Mouse (Mus musculus): Measurements from ENCODE around the gene Fkbp1a.

Gene Fkbp1a

DNA sequence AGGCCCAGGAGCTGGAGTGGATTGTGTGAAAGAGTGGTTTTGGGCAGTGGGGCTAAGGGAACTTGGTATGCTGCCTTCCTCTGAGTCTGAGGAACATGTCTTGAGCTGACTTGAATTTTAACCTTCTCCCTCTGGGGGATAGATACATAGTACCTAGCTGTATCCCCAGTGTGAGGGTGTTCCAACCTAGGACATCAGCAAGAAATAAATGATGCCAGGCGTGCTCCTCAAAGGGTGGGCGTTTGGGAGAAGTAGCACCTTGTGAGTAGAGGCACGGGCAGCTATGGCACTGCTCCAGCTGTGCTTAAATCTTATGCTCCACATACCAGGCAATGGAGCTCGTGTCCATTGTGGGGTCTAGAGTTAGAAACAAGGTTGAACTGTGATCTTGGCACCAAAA, 4.3 kb downstream of the Fkbp1a start:
- DNase-seq (ENCODE audit: low spot score in 2 of 2), result no peak

DNA sequence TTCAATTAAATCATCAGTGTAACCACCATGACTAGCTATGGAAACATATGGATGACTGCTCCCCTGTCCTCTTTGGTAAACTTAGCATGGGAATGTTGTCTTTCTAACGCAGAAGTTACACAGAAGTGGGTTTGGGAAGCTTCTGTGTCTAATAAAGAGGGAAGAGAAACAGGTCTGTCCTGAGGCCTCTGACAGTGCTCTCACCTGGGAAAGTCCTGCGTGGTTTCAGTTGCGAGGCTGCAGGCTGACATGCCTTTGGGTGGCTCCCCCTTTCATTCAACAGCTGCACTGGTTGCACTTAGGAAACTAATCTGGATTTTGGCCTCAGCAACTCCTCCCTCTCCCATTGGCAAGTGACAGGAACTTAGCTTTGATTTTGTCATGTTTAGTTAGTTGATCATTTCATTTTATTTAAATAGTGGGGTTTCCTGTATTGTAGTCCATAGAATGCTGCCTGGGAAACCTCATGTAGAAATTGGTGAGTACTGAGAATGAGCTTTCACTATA, 7.4 kb downstream of the Fkbp1a start:
- no peak for DNase-seq (ENCODE audit: low spot score in 2 of 2)

GRCm38 (mm10) chr2:151562930-151563921, 20.9 kb downstream of the Fkbp1a start:
- no peak for DNase-seq (ENCODE audit: low spot score in 2 of 2)

DNA sequence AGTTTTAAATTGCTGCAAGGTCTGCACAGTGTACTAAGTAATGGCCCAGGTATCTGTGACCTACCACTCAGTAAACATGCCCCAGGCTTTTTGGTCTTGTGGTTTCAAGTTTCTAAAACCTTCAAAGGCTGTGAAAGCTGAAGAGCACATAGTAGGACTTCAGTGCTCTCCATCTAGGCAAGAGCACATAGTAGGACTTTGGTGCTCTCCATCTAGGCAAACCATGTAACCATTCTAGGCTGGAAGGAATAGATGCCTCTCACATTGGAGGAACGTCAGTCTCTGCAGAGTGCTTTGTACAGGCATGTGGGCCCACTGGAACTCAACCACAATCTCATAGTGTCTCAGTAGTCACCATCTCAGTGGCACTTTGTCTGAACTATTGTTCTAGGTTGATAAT, 21.7 kb downstream of the Fkbp1a start:
- DNase-seq (ENCODE audit: low spot score in 2 of 2), result no peak

- DNase-seq (ENCODE audit: low spot score in 2 of 2), result no peak
These were observed 22.7 kb downstream of the Fkbp1a start for GRCm38 (mm10) chr2:151564986-151565385.

DNA sequence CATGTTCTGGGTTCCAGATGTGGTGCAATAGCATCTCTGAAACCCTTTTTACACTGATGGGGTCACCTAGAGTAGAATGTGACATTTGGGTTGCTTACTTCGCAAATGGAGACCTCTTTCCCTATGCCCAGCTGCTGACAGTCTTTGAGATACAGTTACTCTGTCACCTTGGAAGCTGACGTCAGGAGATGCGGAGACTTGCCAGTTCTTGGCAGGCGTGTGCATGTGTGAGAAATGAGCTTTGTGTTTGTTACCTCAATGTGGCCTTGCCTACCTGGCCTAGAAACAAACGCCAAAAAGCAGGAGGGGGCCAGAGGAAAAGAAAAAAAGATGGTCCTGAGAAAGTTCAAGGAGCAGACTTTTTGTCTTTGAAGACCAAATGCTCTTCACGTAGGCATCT, 24.6 kb downstream of the Fkbp1a start:
- no peak for DNase-seq (ENCODE audit: low spot score in 2 of 2)

GRCm38 (mm10) chr2:151569452-151569851, 27.2 kb downstream of the Fkbp1a start:
- no peak for DNase-seq (ENCODE audit: low spot score in 2 of 2)

DNA sequence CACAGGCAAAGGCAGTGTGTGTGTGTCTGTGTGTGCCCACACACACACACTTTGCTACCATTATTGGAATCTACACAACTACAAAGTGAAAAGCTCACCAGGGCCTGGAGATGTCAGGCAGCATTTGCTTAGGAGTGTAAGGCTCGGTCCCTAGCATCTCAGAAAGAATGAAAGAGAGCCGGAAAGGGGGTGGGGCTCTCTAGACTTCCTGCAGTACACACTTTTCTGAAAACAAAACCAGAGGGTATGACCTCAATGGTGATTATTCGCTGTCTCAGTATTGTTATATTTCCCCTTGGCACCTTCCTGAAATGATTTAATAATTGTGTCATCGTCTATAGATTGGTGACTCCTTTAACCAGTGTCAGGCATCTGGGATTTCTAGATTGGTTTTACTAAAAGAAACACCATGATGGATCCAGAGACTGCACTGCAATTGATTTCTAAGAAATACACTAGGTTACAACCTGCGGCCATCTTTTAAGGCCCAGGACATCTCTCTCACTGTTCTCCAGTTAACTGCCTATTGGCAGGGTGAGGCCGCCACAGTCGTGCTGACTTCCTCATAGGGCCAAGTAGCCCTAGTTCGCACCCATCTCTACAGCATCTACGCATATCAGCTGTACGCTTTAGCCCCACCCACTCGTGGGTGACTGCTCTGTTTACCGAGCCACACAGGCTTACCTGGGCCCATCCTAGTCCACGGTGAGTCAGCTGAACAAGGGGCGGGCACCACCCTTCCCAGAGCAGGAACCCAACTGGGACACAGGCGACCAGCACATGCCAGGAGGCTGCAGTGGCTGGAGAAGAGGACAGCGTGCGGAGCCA, 29.8 kb downstream of the Fkbp1a start, which contains the start of gene Sdcbp2:
Sdcbp2 (plus strand) TSS at position 750 of the 828 bp plus-strand sequence.
- DNase-seq (ENCODE audit: low spot score in 2 of 2), result no peak

- DNase-seq (ENCODE audit: low spot score in 2 of 2), result no peak
These were observed 31.4 kb downstream of the Fkbp1a start for GRCm38 (mm10) chr2:151573667-151574066.

DNA sequence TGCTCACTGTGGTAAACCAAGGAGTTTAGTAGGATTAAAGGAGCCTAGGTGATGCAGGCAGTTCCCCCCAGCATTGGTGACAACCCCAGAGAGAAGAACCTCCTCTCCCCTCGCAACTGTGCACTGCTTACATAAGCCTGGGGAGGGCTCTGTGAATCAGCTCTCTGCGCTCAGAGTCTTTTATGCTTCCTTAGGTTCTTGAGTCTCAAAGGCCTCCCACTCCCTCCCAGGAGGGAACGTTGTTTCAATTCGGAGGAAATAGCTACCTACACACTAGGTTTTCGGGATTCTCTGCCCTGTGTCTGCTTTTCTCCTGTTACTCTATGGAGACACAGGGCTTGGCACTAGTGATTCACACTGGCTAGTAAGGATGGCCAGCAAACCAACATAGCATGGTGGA, 32.3 kb downstream of the Fkbp1a start:
- DNase-seq (ENCODE audit: low spot score in 2 of 2), result no peak

DNA sequence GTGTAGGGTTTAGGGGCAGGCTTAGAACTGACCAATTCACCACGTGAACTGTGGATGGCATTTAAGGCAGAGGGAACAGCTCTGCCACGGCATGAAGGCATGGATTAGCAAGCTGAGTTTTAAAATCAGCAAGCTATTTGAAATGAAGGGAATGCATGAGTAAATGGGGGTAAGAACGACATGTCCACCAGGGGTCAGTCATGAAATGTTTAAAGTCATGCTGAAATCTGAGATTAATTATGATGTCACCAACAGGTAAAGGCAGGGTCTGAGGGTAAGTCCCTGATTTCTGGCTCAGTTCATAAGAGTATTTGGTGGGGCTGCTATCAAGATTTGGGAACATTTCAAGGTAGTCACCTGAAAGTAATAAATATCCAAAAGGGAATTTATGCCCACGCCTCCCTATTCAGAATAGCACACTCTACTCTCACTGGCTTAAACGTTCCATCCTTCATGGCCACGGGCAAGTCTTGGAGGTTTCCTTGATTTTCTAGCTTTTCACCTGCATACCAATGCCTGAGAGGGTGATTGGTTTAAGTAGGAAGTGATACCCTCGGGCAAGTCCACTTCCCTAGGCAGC, 32.9 kb downstream of the Fkbp1a start:
- no peak for DNase-seq (ENCODE audit: low spot score in 2 of 2)

- DNase-seq (ENCODE audit: low spot score in 2 of 2), result peak in 1 of 2 experiments; percentile 28
These were observed 33.6 kb downstream of the Fkbp1a start for GRCm38 (mm10) chr2:151575699-151576389.

- no peak for DNase-seq (ENCODE audit: low spot score in 2 of 2)
These were observed 36.9 kb downstream of the Fkbp1a start for GRCm38 (mm10) chr2:151579183-151579582.

GRCm38 (mm10) chr2:151580945-151581344, 38.7 kb downstream of the Fkbp1a start:
- no peak for DNase-seq (ENCODE audit: low spot score in 2 of 2)

- DNase-seq (ENCODE audit: low spot score in 2 of 2), result no peak
These were observed 43.7 kb downstream of the Fkbp1a start for GRCm38 (mm10) chr2:151585934-151586333.

- DNase-seq (ENCODE audit: low spot score in 2 of 2), result no peak
These were observed 44.5 kb downstream of the Fkbp1a start for GRCm38 (mm10) chr2:151586807-151587206.

- DNase-seq (ENCODE audit: low spot score in 2 of 2), result no peak
These were observed 45.0 kb downstream of the Fkbp1a start for GRCm38 (mm10) chr2:151587306-151587705.

DNA sequence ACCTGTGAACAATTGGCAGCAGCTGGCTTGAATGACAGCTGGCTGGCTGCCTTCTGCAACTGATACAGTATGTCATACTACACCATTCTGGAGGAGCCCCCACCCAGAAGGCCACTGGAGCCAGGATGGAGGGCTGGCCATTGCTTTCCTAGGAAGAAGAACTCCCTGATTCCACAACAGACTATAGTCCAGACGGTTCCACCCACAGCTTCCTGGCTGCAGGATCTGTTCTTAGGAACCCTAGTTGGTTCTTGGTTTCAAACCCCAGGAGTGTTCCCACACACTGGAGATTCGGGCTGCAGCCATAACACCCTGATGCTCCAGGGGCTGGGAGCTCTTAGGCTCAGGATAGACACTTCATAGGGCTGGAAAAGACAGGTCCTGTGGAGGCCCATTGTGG, 55.8 kb downstream of the Fkbp1a start:
- DNase-seq (ENCODE audit: low spot score in 2 of 2), result no peak

- no peak for DNase-seq (ENCODE audit: low spot score in 2 of 2)
These were observed 59.8 kb downstream of the Fkbp1a start for GRCm38 (mm10) chr2:151602106-151602505.

GRCm38 (mm10) chr2:151603630-151604029, 61.3 kb downstream of the Fkbp1a start:
- DNase-seq (ENCODE audit: low spot score in 2 of 2), result no peak

GRCm38 (mm10) chr2:151605437-151605987, 63.2 kb downstream of the Fkbp1a start:
- no peak for DNase-seq (ENCODE audit: low spot score in 2 of 2)

All from spleen, postnatal 4 days (tissue).